Mouse (Mus musculus) neutrophil, adult 5-6 weeks (primary cell): ENCODE measurements around the gene Pax2. TPM values are rescaled to one million over a fixed set of nuclear protein-coding genes. Genes with fewer than 3 reads are reported as not detected.

Experiments
- ATAC-seq: fragments of 151-379, 151-347 bp; 2 replicates; pipeline ENCODE4 v1.8.0; 2017; ENCODE audit warnings: mild to moderate bottlenecking, moderate TSS enrichment; ENCODE audit not compliant: insufficient number of reproducible peaks, poor library complexity, low FRiP score, severe bottlenecking; ENCODE audit errors: extremely low read depth
- total RNA-seq: library from RNA; stranded (forward); fragments of 200-1000 nt; gene quantifications from 2 replicates; pipeline ENCODE4 v1.2.3, GENCODE M21; 2017

The Pax2 gene
- total RNA-seq, 1 experiment from 2014 or later, result not detected

DNA sequence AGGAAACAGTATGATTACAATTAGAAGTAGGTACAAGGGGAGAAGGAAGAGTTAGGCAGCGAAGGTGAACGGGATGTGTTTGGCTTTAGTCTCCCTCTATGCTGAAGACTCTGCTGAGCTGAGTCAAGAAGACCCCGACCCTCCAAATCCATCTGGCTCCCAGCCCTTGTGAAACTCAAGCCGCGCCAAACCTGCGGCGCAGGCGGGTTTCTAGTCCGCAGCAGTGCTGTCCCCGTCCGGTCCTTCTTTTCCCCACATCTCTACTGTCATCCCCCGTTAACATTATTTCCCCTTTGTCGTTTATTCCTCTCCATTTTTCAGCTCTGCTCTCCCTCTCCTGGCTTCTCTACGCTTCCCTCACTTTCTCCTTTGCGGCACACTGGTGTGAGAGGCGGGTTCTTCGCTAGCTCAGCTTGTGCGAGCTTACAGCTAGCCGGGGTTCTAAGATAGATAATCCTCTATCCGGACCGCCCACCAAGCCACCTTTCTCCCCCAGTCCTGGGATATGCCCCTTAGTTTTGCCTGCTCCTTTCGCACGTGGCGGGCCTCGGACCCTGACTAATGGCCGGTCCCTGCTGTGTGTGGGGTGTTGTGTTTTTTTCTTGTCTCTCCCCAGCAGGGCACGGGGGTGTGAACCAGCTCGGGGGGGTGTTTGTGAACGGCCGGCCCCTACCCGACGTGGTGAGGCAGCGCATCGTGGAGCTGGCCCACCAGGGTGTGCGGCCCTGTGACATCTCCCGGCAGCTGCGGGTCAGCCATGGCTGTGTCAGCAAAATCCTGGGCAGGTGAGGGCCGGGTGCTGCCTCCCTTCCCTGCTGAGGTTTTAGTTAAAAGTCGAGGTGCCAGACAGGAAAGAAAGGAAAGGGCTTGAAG lies 4.7 kb downstream of the Pax2 start:
- ATAC-seq, result no peak

DNA sequence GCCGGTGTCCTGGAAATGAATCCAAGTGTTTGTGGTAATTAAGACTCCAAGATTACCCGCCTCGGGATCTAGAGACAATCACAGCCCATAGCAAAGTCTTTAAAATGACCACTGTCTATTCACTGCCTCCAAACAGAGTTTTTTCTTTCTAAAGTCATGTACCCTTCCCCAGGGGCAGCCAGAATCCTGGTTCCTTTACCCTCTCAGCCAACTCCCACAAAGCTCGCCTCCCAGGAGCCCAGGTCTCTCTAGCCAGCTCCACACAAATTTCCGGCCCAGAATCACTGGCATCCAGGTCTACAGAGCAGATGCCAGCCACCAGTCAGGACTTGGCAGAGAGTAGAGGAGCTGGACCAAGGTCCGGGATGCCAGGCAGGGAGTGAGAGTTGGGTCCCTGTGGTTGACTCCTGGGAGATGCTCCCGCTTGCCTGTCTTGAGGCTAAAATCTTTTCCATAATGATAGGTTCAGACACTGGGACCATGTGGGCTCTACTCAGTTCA lies 6.3 kb downstream of the Pax2 start:
- ATAC-seq, result no peak

DNA sequence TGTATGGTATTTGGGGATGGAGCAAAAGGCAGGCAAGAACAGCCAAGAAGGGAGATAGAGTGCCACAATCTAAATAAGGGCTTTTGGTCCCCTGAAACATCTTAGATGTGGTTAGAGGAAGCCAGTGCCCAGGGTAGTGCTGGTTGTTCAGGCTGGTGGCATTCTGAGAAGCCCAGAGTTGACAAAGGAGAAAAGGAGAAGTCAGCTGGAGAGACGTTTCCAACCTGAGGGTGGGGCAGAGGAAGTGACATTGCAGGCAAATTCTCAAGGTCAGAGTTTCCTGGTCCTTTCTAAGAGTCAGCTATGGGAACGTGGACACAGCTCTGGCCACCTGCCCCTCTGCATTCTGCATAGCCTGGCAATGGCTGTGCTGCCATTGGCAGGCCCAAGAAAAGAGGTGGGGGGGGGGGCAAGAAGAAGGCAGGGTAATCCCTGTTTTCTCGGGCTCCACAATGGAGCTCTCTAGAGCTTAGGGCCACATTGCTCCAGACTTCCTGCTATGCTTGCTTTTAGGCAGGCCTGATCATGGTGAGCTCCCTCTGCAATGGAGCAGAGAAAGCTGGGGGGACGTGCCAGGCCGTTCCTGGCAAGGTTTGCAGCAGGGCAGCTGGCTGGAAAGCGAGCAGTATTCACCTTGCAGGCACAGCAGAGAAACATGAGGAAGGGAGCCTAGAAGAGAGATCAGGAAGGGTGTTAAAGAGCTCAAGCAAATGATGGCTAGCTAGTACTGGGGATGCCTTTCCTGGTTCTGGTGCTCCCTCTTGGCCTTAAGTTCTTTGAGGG lies 14.6 kb downstream of the Pax2 start:
- no peak for ATAC-seq

DNA sequence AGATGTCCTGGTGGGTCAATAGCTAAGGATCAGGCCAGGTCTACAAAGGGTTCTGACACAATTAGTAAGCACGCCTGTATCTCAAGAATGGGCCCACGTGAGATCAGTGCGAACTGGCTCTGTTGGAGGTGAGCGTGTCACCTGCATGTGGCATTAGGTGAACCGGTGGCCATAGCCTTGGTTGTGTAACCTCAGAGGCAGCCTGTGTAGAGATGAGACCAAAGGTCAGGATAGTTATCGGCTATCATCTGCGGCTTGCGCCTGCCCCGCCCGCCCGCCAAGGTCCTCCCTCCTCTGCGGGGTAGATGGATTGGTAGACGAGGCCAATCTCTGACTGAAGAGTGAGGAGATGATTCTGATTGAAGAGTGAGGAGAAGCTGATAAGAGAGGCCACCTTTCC lies 15.7 kb downstream of the Pax2 start:
- ATAC-seq, result no peak

DNA sequence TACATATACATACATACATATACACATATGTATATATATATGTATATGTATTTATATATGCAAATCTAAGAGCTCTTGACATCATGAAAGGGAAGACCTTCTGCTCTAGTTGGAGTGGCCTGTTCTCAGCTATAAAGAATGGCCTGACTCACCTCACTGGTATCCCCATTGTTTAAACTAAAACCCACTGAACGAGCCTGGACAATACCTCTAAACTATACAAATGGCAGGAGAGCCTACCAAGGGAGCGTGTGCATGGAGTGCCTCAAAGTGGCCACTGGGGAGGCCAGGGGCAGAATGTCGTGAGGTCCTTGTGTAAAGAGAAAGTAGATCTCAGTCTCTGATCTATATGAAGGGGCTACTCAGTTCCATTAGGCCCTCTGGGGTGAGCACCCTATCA lies 26.1 kb downstream of the Pax2 start:
- ATAC-seq, result no peak

DNA sequence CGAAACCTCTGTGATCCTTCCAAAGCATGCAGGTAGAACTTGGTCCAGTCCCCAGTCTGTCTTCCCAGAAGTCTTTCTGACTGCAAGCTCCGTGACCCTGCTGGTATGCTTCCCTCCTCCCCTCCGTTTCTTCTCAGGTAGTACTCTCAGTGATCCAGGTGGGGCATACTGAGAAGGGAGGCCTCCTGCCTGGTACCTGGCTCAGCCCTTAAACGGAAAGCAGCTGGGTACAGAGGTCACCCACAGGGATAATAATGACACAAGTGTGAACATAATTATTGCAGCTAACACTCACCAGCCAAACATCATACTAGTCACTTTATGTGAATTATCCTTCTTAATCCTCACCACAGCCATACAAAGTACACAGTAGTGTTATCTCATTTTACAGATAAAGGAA lies 28.5 kb downstream of the Pax2 start:
- ATAC-seq, result no peak

DNA sequence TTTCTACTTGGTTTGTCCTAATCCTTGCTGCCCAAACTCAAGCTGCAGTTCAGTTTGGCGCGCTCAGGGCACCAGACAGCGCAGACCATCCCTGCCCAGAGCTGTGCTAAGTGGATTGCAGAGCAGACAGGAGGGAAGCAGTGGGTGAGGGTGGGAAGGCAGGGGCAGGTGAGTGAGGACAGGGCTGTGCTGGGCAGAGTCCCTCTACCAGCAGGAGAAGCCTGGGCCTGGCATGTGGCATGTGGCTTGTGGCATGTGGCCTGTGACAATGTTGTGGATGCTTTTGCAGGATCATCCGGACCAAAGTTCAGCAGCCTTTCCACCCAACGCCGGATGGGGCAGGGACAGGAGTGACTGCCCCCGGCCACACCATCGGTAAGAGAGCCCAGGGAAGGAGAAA lies 32.6 kb downstream of the Pax2 start:
- ATAC-seq, result no peak

DNA sequence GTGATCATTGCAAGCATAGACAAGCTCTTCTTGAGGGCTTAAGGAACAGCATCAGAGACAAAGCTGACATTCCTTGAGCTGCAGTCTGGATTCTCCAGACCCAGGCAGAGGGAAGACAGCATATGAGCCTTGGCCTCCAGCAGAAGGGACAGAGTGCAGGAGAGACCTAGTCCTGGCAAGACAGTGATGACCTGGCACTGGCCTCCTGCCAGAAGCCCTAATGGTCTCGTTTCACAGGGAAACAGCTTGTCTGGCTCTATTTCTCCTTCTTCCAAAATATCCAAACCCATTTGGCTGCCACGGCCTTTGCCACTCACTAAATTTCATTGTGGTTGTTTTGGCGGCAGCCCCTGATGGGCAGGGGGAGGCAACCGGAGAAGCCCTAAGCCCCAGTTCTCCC lies 36.1 kb downstream of the Pax2 start:
- no peak for ATAC-seq

DNA sequence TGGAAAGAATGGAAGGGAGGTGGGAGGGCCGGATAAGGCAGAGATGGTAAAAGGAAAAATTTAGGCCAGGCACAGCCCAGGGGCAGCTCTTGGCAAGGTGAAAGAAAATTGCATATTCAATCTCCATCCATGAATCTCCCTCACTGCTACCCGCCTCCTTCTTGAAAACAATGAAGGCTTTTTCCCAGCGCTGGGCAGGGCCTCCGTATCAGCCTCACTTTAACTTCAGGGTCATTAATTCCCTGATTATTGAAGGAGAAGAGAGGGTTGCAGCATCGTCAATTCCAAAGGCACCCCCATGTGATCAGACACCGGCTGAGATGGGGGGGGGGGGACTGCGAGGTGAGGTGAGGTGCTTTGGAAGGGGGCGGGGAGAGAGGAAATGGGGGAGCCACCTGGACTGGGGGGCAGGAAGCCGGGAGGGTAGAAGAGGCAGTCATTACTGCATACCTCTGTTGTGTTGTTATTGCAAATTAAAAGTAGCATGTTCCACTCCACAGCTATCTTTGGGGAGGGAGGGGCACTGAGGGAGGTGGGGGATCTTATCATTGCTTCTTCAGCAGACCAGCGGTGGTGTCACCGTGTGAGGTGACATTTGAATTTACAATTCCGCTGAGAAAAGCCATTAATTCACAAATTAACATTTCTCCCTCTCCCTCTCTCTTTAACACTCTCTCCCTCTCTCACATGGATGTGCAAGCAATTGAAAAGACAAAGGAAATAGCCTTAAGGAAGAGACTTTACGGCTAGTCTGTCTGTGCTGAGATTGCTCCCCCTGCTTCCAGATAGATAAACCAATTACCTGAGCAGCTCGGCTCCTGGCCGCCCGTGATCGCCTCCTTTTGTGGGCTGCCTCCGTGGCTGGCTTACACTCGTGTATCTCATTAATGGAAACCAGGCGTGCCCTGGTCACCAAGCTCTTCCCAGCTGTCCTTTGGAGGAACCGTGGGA lies 41.5 kb downstream of the Pax2 start:
- ATAC-seq, result no peak

DNA sequence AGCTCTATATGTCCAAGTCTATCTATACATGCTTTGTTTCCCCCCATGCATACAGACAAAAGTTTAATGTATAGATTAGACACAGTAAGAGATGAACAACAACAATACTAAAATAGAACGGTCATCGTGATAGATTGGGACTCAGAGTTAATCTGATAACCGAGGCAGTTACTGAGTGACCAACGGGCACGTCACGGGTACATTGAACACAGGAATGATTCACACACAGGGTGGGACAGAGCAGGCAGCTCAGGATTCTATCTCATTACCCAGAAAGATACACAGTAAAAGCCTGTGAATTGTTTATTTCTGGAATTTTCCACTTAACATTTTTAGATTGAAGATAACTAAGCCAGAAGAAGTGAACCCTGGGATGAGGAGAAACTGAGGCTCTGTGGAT lies 42.9 kb downstream of the Pax2 start:
- no peak for ATAC-seq

DNA sequence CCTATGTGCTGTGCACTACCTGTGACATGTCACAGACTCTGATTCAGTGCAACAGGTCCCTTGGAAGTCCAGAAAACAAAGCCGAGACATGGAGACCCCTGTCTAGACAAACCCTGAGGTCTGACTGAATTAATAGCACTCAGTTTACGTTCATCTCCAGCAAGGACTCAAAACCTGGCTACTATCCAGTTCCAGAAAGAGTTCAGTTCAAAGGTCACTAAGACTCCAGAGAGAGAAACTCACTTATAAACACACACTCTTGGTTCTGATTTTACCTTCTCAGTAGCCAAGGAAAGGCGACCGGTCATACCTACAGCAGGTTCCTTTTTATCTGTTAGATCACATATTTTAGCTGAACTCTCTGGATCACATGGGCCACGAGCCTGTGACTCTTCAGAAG lies 43.3 kb downstream of the Pax2 start:
- no peak for ATAC-seq

DNA sequence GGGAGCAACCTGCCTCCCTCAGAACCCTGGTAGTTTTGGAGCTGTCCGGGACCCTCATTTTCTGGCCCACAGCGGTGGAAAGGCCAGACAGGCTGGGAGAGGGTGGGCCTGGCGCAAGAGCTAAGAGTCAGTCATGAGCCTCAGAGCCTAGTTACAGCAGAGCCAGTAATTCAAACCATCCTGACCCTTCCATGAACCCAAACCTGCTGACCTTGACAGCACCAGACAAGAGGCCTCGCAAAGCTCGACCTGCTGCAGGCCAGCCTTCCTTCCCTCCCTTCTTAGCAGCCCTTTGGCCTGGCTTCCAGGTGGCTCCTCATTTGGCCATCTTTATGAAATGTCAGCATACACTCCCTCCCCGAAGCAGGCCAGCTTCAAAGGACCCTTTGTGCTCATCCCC lies 44.5 kb downstream of the Pax2 start:
- ATAC-seq, result no peak

DNA sequence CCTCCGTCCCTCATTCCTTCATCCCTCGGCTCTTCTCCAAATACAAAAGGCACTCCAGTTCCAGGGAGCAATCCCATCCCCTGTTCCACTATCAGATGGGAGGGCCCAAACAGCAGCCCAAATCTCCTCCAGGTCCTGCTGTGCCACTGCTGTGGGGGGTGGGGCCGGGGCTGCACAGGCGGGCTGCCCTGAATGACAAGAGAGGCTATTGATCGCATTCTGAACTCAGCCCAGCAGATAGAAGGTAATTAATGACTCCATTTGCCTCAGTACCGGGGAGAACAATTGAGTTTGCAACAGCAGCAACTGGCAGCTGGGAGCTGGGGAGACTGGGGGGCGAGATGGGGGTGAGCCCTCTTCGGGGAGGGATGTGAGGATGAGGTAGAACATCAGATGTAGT lies 52.9 kb downstream of the Pax2 start:
- ATAC-seq, result no peak

DNA sequence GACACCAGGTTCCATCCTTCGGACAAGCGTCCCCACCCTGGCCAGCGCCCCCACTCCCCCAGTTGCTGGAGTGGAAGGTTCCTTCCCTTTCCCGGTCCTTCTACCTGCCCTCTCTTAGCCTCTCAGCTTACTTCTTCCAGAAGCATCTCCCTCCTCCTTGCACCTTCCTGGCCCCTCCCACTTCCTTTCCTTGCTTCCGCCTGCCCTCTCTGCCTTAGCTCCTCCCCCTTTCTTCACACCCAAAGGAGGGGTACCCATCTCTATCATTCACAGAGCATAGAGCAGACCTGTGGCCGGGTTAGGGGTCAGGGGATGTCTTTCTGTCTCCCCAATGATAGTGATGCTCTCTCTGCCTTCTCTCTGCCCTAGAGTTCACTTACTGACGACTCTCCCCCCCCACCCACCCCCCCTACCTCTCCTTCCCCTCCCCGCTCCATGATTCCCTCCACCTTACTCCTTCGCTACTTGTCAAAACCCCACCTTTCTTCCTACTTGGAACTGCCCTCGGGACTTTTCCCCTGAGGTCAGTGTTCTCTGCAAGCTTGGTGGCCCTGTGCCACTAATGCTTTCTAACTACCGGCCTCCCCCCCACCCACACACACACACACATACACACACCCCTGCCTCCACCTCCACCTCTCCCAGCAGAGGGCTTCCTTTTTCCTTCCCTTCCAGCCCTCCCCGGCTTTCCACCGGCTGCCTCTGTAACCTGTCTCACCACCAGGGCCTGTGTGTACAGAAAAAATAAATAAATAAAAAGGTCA lies 57.0 kb downstream of the Pax2 start:
- no peak for ATAC-seq

DNA sequence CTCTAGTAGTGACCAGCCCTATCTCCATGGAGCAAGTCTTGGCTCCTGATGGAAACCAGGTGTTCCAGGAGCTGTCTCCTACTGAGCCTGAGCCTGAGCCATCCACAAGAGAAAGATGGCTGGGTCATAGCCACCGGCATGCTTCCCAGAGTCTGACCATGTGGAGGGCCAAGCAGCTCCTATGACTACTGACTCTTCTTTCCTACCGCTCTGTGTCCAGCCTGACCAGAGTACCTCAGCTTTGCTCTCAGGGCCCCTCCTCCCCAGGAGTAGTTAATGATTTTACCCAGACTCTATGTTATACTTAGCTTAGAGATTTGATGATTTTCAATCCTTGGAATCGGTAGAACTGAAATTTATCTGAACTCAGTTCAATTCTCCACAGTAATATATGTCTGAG lies 59.3 kb downstream of the Pax2 start:
- ATAC-seq, result no peak

DNA sequence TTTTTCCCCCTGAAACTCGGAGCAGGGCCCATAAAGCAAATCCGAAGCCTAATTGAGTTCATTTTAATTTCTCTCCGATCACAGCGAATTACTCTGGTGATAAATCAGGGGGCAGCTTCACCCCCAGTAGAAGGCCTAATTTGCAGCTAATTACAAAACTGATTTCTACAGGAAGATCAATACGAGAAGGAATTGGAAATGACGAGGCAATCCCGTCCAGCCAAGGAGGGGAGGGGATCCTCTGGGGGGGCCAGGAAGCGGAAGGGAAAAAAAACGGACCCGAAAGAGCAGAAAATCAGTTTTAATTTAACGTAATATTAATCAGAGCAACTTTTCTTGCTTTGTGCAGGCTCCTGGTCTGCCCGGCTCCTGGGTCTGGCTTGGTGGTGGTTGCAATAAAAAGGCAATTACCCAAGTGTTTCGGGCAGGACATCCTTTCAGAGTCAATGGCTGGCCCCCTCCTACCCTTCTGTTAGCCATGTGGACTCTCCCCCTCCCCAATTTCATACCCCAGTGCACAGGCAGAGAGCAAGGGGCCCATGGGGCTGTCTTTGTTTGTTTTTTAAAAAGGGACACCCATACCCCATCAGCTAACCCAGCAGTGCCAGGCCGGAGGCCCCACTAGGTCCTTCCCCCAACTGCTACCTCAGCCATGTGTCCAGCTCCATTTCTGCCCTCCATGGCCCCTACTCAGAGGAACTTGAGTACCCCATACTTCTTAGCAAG lies 61.7 kb downstream of the Pax2 start:
- ATAC-seq, result no peak

DNA sequence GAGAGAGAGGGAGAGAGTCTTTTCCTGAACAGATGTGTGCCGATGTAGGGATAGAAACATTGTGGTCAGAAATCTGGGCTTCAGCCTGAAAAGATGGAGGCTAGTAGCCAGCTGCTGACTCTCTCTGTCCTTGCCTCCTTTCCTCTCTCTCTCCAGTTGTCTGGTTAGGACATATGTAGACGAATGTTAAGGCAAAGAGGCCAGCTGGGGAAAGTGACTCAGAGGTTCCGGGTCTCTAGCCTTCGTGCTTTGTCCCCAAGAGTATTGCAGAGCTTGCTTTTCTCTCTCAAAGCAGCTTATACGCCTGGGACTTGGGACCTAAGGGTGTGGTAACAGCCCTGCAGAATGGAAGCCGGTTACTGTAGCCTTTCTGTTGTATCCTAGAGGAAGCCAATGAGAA lies 62.8 kb downstream of the Pax2 start:
- ATAC-seq, result no peak

DNA sequence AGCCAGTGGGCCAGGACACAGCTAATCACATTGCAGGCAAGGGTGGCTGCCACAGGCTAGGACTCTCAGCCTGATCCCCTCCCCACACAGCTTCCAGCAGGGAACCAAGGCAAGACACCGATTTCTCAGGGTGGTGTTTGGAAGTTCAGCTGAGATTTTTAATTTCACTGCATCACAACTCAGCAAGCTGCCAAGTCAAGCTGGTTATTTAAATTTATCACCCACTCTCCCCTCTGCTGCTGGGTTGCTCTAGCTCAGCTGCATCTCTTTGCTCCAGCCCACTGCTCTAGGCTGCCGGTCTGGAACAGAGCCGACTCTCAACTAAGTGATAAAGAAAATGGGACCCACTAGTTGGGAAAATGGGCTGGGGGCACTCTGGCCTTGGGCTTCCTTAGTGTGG lies 65.7 kb downstream of the Pax2 start:
- no peak for ATAC-seq
